Mouse (Mus musculus) CD8-positive naive resting alpha-beta T cell, adult 2 months (primary cell): Measurements from ENCODE around the gene Myo18a.

ENCODE experiments used
- DNase-seq, 2 experiments: peaks; one replicate each; pipeline ENCODE4 v3.0.0; 2022; ENCODE audit warnings: low read depth in 2 of 2, low spot score in 2 of 2

The Myo18a gene

DNA sequence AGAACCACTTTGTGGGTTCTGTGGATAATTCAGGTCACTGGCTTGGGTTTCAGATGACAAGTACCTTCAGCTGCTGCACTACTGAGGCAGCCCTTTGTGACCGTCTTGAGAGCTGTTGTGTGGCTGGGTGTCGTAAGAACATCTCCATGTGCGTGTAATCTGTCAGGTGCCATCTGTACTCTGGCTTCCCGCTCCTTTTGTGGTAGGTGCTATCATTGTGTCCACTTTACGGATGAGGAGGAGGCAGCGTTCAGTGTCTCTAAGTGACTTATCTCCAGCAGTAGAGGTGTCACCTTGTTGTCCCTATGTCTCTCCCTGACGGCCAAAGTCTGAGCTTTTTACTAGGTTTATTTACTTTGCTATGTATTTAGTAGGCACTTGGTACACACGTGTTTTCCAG lies 7.3 kb downstream of the Myo18a start:
- no peak for DNase-seq

DNA sequence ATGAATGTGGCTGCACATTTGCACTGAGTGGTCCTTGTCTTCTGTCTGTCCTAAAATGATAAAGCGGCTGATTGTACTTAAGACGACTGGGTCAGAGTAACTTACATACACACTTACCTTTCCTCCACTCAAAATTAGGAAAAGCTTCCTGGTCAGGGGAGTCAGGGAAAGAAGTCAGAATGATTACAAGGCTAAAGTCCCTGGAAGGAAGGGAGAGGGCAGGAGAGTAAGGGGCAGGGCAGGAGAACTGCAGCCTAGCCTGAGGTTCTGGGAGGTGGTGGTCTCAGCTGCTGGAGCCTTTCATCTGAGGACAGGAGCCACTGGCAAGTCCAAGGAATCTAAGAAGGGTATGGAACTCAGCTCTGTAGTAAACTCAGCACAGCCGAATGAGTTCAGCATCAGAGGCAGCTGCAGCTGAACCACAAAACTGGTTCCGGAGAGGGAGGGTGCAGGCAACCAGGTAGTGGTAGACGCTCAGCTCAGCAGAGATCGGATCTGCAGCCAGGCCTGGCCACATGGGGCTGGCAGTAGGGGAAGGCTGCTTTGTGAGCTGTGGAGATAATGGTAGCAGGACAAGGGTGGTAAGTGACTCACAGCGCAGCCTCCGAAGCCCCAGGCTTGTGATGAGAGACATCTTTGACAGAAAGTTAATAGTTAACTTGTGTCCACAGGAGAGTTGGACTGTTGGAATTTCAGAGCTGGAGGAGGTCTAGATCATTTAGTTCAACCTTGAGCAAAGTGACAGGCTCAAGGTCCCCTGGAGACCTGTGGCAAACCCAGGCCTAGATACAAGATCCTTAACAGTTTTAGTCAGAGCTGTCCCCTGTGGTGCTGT lies 9.1 kb downstream of the Myo18a start:
- no peak for DNase-seq

DNA sequence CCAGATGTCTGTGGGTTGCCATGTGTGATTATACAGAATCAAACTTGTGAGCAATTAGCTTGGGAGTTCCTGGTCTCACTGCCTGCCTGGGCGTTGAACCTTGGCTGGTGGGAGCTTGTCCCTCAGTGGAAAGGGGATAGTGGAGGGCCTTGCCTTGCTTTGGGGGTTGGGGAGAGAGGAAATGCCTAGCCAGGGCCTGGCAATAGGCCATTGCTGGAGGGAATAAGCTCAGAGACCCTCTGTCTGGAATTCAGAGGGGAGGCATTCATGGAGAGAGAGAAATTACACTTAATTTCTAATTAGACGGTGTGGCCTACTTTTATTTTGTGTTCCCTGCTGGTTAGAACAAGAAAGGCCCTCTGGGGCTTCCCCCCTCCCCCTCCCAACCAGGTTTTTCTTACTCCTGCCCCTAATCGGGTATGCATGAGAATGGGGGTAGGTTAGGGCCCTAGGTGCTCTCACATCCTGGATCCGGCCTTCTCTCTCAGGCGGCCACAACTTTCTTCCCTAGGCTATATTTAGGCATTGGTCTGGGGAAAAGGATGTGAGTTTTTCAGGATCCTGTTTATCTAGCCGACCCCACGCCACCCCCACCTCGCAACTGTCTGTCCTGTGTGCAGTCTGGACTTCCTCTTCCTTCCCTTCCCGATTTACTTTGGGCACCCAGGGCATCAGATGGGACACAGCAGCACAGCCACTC lies 12.8 kb downstream of the Myo18a start:
- DNase-seq = no peak

DNA sequence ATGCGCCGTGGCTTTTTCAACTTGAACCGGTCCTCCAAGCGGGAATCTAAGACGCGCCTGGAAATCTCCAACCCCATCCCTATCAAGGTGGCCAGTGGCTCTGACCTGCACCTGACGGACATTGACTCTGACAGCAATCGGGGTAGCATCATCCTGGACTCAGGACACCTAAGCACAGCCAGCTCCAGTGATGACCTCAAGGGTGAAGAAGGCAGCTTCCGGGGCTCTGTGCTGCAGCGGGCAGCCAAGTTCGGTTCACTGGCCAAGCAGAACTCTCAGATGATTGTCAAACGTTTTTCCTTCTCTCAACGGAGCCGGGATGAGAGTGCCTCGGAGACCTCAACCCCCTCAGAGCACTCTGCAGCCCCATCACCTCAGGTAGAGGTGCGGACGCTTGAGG lies 14.4 kb downstream of the Myo18a start:
- DNase-seq = no peak

DNA sequence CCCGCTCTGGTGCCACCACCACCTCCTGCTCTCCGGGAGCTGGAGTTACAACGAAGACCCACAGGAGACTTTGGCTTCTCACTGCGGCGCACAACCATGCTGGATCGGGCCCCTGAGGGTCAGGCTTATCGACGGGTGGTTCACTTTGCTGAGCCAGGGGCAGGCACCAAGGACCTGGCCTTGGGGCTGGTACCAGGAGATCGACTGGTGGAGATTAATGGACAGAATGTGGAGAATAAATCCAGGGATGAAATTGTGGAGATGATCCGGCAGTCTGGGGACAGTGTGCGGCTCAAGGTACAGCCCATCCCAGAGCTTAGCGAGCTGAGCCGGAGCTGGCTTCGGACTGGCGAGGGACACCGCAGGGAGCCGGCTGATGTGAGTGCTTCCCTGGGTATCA lies 14.9 kb downstream of the Myo18a start:
- no peak for DNase-seq

DNA sequence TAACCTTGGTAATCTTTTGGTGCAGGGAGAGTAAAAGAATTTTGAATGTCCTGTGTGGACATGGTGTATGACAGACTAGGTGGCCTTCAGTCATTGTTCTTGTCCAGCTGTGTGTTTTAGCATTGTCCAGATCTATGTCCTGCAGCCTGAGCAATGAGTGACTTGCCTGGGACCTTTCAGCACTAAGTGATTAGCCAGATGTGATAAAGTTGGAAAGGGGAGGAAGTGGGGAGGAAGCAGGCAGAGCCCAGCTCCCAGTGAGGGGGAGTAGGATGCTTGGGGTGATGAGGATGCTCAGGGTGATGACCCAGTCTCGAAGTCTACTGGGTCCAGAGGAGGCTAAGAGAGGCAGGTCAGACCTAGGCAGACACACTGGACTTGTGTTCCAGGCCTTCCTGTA lies 16.2 kb downstream of the Myo18a start:
- no peak for DNase-seq

DNA sequence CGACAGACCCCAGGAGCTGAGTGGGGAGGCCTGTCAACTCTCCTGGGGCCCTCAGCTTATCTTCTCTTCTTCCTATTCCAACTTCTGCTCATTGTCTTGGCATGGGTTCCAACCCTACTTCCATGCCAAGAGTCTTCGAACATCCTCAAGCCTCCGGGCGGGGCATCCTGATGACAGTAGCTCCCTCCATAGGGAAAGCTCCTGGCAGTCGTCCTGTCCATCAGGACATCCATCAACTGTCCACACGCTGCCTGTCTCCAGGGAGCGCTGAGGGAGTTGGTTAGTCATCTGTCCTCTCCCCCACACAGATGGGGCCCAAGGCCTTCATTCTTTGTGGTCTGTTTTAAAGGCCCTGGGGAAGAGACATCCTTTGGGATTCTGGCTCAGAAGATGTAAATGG lies 18.0 kb downstream of the Myo18a start:
- no peak for DNase-seq

DNA sequence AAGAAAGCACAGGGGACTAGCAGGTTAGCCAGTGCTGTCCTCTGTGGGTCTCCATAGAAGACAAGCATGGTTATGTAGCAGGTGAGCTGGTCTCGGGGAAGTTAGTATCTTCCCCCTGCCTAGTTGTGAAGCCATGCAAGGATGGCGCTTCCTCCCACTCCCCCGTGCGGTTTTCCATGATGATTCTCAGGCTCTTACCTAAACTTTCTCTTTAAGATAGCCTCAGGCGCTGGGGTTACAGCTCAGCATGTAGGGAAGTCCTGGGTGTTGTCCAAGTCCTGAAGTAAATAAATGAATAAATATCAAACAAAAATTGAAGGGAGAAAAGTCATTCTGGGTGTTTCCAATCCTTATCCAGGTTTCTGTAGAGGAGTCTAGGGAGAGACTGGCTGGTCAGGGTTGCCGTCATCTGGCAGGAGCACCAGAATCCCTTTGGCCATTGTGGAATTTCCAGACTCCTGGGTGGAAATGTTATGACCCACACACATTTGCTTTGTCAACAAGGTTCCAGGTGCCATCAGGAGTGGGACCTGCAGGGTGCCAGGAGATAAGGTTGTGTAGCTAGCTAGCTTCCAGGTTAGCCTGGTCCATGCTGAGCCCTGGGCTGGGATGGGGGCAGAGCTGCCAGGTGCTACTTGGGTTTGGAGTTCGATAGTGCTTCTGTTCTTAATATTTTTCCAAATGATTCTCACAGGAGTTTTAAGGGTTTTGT lies 19.2 kb downstream of the Myo18a start:
- no peak for DNase-seq

DNA sequence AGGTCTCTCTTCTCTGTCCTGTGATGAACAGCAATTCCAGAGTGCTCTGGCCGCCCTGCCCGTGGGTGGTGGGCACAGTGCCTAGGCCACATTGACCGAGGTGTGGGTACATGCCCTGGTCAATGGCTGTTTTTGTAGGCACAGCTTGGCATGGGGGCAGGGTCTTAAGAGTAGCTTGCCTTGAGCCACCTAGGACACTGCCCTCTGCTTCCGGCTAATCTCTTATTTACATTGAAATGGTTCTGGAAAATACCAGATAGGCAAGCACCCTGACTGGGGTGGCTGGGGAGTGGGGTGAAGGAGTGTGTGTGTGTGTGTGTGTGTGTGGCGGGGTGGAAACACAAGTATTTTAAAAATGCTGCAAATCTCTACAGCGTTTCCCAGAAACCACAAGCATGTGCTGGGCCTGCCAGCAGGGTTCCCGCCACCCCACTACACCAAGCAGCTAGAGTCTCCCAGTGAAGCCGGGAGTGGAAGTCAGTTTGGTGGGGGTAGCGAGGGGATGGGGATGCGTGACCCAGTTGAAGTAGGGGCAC lies 20.2 kb downstream of the Myo18a start:
- no peak for DNase-seq

DNA sequence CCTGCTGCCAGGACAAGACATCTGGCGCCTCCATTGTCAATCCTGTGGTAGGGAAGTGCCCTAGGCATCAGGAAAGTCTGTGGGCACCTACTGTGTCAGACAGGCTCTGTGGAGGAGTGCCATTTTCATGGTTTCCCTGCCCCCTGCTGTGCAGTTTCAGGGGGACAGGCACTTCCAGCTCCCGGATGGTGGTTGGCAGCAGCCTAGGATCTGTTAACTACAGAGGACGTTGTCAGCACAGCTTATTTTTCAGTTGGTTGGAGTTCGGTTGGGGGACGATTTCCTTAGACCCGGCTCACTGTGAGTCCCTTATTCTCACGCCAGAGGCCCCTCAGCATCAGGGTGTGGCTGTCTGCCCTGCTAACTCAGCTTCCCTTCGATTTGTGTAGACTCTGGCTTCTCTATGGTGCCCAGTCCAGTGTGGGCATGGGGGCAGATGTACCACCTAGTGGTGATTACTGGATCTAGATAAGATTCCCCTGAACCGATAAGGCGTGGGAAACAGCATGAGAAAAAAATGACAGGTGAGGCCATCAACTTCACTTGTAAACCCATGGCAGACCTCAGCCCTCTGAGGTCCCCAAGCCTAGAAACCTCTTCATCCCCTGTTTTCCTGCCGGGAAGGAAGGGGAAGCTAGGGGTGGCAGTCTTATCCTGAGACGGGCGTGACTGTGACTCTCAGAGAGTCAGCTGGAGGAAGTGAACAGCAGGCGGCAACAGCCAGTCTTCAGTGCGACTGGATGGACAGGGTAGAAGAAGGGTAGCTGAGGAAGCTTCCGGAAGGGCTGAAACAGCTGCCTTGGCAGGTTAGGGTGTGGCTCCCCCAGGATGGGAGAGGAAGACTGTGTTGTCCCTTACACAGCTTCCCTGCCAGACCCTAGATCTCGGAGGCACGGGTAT lies 21.0 kb downstream of the Myo18a start:
- peak; percentile 18 to 35 for DNase-seq

DNA sequence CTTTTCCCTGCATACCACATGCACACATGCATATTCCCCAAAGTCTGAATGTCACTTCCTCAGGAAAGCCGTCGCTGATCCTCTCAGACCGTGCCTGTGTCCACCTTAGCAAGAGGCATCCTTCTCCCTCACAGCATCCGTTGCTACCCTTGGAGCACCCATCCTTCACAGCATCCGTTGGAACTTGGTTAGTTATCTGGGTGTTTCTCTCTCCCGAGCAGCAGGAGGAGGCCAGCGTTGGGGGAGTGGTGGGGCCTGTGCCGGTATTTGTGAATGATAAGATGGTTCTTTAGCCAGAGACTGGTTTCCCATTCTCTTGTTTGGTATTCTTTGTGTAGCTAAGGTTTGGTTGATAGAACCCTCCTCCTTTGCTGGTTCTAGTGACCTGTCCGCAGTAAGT lies 21.8 kb downstream of the Myo18a start:
- DNase-seq = no peak

DNA sequence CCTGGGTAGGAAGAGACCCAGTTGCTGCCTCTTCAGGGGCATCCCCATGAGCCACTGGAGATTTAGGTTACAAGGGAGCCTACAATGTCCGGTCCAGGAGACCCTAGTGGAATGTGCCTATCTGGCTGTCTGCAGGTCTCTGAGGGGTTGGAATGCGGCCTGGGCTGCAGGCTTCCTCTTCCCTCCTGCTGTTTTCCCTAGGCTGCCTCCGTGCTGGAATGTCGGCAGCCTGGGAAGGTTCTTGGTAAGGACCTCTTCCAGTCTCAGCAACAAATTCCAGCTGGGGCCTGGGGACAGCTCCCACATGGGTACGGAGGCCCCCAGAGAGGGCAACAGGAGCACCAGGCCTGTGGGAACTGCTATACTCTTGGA lies 22.3 kb downstream of the Myo18a start:
- no peak for DNase-seq

DNA sequence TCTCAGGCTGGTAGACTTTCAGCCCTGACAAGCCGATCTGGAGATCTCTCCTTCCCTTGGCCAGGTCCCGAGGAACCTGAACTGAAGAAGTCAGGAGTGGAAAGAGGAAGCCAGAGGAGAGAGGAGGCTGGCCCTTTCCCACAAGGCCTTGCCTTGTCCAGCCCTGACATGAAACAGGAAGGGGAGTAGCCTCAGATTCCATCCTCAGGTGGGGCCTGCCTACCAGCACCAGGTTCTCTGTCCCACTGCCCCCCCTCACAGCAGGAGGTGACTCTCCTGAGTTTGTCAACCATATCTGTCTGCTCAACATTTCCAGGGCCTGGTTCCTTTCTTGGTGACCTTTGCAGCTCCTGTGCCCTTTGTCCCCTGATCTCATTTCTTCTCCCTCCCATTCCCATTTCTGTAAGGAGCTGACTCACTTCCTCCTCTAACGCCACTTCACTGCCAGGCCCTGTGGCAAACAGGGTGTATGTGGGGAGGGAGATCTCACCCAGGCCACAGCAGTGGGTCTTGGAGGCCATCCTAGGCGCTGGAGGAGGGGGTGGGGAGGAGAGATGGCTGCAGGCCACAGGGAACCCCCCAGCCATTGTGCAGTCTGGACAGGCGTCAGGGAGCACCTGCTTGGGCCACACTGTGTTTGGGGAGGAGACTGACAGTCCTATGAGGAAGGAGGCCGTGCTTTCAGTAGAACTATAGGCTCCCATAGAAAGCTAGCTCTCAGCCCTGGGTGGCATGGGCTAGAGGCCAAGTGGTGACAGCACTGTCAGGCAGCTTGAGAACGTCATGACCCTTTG lies 22.9 kb downstream of the Myo18a start:
- DNase-seq = no peak

DNA sequence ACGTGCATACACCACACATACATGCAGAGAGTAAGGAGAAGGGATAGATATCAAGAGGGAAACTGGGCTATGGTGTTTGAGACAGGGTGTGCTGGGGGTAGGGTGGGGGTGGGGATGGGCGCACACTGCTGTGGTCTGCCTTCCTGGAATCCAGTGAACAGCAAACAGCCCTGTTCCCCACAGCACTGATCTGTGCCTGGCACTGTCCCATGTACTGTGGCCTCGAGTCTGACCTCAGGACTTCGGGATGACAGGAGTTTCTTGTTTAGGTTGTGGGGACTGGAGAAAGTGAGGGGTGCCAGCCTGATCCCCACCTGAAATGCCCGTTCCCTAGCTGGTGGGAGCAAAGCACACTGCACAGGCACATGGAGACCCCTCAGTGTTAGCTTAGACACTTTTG lies 24.7 kb downstream of the Myo18a start, which contains the start of gene Gm10277:
TSS of gene Gm10277 (minus strand) at position 41 of the 400 bp plus-strand sequence.
- no peak for DNase-seq

DNA sequence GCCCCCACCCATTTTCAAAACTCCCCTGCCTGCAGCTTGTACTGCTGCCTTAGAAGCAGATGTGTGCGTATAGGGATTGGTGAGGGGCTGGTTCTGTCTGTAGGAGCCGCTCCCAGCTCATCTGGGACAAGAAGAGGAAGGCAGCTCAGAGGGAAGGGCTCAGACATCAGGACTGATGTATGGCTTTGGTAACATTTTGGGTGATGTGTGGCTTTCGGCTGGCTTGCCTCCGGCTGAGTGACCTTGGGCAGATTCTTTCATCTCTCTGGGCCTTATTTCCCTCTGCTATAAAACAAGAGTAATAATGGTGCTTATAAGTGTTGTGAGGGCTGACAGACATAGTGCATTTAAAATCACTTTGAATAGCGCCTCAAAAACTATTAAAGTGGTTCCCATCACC lies 26.5 kb downstream of the Myo18a start:
- no peak for DNase-seq

DNA sequence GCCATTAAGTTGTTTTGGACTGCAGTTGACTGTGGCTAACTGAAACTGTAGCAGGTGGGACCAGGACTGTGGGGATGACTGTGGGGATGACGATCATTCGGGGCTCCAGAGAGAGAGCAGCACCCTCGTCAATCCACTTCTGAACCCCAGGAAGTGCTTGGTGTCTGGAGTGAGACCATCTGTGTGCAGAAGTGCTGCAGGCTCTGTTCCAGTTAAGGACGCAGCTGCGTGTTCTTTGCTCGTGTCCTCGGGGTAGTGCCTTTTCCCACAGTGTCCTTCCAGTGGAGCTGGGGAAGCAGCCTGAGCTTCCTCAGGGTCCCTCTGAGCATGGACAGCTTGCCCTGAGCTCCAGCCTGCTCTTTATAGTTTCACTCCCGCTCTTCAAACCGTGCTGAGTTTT lies 27.2 kb downstream of the Myo18a start:
- DNase-seq = no peak

DNA sequence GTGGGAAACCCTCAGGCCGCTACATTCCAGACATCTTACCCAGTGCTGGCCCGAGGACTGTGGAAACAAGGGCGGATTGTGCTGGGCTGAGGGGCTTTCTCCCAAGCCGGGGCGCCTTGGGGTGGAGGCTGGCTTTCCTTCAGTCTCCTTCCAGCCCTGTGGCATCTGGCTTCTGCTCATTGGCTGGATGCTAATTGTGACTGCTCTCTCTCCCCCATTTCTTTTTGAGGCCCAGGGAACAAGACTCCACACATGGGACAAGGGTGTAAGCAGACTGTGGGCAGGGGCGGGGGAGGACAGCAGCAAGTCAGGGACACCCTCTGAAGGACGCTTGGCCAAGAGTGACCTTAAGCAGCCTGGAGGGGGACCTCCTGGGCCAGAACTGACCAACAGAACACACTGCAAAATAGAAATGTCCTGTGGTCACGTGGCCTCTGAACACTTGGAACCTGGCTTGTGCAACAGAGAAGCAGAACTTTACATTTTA lies 28.2 kb downstream of the Myo18a start:
- no peak for DNase-seq

DNA sequence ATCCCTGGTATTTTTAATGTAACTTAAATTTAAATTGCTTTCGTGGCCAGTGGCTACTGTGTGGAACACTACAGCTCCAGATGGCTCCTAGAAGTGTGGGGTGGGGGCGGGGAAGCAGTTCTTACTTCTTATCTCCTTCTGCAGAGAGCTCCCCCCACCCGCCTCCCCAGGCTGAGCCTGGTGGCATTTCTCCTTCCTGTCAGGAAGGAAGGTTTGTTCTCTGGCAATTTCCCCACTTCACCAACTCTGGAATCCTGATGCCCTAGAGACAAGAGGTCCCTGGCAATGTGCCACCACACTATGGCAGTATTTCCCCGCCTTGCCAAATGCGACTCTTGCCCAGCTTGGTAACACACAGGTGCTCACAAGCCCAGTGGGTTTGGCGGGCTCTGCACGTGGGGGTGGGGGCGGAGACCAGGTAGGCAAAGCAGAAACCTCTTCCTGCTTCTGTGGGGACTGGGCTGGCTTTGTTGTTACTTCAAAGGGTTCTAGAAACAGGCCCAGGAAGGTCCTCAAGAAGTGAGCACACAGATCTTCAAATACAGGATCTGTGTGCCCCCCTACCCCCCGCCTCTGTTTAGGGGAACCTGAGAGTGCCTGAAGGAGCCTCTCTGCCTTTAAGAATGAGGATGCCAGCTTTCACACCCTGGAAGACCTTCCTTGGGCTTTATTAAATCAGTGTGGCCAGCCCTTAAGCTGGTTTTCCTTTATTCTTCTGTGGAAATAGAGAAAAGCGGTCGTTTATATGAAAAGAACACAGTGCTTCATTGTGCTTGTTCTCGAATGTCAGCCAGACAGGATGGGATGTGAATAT lies 28.9 kb downstream of the Myo18a start:
- DNase-seq = peak; percentile 65 to 79

DNA sequence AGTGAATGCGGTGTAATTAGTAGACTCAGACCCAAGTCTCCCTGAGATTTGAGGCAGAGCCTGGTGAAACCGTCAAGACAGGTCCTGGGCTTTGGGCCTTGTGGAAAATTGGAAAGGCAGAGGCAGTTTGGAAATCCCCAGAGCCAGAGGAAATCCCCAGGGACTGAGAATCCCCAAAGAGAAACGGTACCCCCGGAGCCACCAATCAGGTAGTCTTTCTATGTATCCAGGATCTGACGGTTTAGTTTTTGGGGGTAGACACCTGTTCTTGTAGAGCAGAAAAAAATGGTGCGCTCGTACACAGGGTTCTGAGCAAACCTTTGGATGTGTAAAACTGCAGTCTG lies 29.5 kb downstream of the Myo18a start:
- DNase-seq = no peak
